Mouse (Mus musculus) adrenal gland, adult 2 months (tissue): ENCODE data around the gene Efcc1. TPM values are rescaled to one million over a fixed set of nuclear protein-coding genes. Genes with fewer than 3 reads are reported as not detected.

Experiments used
- DNase-seq: peaks from one replicate; pipeline ENCODE4 v3.0.0; 2021
- polyA plus RNA-seq: library from polyadenylated mRNA; depleted of rRNA; stranded (reverse); fragments of >200 nt; gene quantifications from 2 replicates; pipeline ENCODE4 v1.2.3, GENCODE M21; 2012
- total RNA-seq, 2 experiments: library from RNA; stranded (reverse); gene quantifications; 2 replicates each; pipeline ENCODE4 v1.2.3; 2021

Gene Efcc1
- total and polyA plus RNA-seq, 3 experiments: 0.63 to 1.1 (median 1.1) TPM

DNA sequence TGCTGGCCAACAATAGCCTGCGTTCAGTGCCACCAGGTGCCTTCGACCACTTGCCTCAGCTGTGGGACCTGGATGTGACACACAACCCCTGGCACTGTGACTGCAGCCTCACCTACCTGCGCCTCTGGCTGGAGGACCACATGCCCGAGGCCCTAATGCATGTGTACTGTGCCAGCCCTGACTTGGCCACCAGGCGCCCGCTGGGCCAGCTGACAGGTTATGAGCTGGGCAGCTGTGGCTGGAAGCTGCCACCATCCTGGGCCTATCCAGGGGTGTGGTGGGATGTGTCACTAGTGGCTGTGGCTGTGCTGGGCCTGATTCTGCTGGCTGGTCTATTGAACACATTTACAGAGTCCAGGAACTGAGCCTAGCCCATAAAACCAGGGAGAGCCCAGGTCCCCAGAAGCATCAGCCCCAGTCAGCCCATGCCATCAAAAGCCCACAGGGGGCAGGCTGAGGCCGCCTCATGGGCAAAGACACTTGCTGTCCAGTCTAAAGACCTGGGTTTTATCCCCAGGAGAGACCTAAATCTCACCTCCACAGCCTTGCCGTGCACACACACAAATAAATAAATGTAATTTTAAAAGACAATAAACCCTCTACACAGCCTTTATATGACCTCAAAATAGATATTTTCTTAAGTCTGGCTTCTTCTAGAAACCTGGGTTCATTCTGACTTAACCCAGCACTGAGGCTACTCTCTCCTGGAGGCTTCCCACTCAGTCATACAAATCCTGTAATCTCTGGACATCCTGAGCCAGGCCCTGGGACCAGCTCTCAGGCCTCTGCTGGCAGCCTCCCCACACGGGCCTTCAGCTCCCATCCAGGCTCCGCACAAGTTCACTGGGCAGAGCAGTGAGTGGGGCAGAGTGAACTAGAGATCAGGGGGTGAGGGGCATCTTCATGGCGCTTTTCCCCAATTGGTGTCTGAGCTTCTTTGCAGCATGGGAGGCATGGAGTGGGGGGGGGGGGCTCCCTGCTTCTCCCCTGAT lies 48.8 kb downstream of the Efcc1 start:
- no peak for DNase-seq

DNA sequence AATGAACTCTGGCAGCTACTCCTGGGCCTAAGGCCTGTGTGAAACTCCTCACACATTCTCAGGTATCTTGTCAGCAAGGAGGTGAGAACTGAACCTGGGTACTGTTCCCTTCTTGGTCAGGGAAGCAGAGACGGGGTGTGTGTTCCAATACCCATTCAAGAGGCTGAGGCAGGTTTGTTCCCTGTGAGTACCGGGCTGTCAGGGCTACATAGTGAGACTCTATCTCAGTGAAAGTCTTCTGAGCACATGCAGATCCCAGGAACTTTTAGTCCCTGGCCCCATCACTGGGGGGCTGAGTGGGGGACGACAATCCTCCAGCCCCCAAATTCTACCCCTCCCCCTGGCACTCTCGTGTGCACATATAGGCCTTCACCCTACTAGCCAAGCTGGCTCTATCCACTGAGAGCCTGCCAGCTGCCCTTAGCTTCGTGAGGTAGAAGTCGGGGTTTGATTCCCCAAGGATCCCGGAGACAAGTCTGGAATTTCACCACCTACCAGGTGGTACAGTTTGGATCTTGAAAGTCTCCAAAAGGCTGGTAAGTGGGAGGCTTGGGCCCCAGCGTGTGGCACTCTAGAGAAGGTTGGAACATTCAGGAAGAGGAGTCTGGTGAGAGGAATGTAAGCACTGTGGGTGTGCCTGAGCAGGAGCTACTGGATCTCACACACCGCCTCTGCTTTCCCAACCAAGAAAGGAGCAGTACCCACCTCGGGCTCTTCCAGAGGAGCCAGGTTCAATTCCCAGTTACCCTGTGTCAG lies 50.1 kb downstream of the Efcc1 start:
- no peak for DNase-seq

- DNase-seq: no peak
Observed at GRCm38 (mm10) chr6:87784033-87784432, 53.4 kb downstream of the Efcc1 start.

GRCm38 (mm10) chr6:87786621-87787020 lies 56.0 kb downstream of the Efcc1 start:
- no peak for DNase-seq

DNA sequence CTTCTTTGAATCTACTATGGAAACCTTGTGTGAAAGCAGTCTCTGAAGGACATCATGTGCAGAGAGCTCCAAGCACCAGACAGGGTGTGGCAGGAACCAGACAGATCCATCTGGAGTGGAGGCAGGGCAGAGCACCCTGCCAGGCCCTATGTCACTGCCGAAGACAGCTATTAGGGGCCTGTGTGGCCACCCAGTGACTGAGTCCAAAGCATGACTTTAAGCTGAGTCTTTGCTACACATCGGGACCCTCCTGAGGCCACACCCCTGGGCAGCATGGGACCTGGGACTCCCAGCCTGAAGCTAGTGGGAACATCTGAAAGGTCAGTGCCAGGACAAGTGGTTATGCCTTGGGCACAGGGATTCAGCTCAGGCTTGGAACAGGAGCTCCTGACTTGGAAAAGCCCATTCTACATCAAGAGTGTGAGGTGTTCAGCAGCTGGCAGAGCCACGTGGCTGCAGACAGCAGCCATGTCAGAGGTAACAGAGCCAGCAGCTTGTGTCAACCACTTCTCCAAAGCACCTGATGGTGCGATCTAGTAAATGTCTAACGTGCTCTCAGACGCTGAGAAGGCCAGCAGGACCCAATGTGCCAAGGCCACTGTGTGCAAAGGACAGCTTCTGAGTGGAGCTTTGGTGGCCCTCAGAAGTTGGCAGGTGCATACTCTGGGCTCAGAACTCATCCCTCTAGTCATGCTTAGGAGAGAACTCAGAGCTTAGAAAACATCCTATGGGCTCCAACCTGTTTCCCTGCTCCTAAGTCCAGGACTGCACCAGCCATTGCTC lies 56.6 kb downstream of the Efcc1 start:
- DNase-seq: no peak

- DNase-seq: no peak
Observed at GRCm38 (mm10) chr6:87788266-87788895, 57.7 kb downstream of the Efcc1 start.

- DNase-seq: peak; percentile 59
Observed at GRCm38 (mm10) chr6:87788896-87789587, 58.4 kb downstream of the Efcc1 start.

DNA sequence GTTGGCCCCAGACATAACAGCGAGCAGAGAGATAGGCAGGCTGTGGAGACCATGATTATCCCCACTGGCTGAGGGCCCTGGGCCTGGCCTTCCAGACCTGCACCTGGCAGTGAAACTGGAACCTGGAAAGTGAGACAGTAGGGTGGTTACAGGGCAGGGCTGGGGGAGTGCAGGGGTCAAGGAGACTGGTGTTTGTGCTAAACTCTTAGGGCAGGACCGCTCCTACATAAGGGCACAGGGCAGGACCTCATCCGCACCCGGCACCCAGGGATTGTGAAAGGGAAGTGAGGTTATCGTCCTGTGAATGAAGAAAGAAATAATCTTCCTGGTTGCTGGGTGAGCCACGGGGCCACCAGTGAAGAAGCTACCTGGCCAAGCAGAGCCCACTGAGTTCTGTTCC lies 59.1 kb downstream of the Efcc1 start:
- no peak for DNase-seq

DNA sequence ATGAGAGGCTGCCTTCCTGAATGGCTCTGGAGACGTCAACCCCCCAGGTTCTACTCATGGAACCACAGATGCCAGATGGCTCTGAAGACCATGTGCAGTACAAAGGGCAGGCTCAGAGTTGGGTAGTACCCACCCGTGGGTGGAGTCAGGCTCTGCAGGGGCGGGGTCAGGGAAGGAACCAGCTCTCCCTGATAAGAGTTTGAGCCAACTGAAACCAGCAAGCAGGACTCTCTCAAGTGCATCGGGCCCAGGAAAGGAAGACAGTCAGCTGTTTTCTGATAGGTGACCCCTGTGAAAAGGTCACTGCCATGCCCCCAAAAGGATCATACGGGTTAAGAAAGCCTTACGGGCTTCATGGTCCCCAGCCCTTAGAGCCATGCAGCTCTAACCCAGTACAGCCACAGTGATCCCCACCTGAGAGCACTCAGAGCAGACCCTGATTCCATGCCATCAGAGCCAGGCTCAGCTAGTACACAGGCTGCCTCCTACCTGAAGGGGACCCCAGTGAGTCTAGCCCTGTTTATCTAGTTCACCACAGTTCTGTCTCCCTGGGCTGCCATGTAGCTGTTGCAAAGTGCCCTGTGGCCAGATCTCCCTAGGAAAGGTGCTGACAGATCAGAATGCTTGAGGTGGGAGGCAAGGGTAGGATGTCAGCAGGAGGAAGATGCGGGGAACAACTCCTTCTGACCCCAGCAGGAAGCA lies 60.3 kb downstream of the Efcc1 start:
- no peak for DNase-seq

DNA sequence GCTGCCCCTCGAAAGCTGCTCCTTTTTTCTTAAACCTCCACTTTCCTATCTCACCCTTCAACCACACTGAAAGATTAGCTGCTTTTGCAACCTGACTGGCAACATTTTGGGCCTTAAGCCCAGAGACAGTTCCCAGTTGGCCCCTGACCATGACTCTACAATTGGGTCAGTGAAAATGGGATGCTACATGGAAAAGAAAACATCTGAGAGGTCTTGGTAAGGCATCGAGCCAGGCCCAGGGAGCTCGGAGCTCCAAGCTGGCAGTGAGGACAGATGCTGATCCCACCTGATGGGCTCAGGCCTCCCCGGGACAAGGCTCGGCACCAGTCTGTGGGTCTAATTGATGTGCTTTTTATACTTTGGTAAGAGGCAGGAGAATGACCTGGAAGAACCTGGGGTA lies 61.2 kb downstream of the Efcc1 start:
- DNase-seq: no peak

GRCm38 (mm10) chr6:87793821-87794510 lies 63.3 kb downstream of the Efcc1 start:
- no peak for DNase-seq

DNA sequence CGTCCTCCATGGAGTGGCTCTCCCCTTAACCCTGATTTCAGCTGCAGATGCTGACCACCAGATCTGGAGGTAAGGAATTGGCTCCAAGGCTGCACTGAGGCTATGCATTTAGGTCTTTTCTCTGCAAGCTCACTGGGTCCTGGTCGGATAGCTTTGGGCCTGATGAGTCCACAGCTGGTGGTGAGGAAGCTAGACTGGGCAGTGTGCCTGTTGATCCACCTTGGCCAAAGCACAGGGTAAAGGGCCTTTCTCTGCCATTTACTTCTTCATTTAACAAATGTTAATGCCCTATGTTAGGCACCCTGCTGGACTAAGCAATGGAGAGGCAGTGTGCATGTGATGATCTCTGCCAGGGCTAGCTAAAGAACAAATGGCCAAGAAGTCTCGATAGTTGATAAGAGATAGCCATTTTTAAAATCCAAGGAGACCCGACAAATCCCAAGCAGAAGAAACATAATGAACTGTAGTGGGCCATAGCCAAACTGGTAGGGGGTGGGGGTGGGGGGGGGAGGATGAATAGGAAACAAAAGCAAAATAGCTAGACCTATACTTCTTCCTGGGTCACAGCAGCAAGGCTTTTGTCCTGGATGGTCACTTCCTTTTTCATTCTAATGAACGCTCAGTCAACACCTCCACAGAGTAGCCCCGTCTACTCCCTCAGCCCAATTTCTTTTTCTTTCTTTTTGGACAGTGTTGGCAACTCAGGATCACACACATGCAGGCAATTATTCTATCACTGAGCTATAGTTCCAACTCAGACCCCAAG lies 64.9 kb downstream of the Efcc1 start:
- no peak for DNase-seq

- DNase-seq: no peak
Observed at GRCm38 (mm10) chr6:87796251-87796880, 65.7 kb downstream of the Efcc1 start.

GRCm38 (mm10) chr6:87797321-87797720 lies 66.7 kb downstream of the Efcc1 start:
- DNase-seq: no peak

DNA sequence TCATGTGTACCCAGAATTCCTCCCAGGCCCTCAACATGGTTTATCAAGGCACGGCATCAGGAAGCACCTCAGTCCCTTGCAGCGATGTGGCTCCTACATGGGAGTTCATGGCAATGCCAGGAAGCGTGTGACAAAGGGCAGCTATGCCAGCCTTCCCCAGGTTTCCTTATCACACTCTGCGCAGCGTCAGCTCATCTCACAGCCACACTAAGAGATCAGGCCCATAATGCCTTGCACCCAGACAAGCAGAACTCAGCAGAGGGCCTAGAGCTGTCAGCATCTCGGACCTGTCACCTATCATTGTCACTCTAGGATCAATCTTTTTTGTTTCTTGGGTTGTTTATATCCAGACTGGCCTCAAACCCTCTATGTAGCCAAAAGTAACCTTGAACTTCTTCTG lies 68.9 kb downstream of the Efcc1 start:
- DNase-seq: no peak

DNA sequence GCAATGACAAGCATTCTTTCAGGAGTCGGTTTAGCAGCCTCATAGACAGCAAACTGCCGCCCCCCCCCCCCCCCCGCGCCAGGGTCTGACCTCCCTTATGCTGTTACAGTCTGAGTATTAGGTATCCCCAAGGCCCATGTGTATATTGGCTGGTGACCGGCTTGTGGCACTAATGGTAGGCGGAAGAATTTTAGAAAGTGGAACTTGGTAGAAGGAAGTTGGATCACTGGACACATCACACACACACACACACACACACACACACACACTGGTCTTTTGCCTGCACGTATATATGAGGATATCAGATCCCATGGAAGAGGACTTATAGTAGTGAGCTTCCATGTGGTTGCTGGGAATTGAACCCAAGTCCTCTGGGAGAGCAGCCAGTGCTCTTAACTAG lies 71.8 kb downstream of the Efcc1 start:
- DNase-seq: no peak

DNA sequence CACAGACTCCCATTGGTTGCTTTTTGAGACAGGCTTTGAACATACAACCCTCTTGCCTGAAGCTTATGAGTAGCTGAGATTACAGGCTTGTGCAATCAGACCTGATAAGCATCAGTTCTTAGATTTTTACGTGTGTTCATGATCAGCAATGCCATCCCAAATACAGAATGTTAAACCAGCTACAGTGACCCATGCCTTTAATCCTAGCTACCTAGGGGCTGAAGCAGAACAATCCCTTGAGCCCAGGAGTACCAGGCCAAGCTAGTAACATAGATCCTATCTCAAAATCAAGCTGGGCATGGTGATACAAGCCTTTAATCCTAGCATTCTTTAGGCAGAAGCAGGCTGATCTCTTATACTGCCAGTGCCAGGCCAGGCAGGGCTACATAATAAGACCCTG lies 73.4 kb downstream of the Efcc1 start:
- no peak for DNase-seq

DNA sequence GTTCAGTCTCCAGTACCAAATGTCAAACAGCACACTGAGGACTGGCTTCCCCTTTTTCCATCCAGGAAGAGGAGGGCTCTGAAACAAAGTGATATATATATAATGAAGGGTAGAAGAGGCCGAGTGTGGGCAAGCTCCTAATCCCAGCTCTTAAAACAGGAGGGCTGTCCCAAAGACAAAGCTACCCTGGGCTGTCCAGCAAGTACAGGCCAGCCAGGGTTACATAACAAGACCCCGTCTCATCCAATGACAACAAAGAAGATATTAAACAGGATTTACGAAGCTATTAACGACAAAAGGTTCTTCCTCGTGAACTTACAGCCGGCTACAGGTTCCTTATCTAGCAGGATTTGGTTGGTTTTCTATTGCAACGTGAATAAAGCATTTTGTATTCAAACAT lies 74.2 kb downstream of the Efcc1 start:
- DNase-seq: no peak

- no peak for DNase-seq
Observed at GRCm38 (mm10) chr6:87805448-87805847, 74.8 kb downstream of the Efcc1 start.
